Mouse (Mus musculus) ovary, postnatal 14 days (tissue): ENCODE data around the gene Pradc1.
"Not testable (repeated sequence)": the region's sequence is repeated elsewhere in the genome, so short reads cannot be mapped to it uniquely, and the experiment has no call there.

Experiments
- DNase-seq: peaks from one replicate; pipeline ENCODE4 v3.0.0; 2022; ENCODE audit warnings: low spot score

Gene Pradc1

DNA sequence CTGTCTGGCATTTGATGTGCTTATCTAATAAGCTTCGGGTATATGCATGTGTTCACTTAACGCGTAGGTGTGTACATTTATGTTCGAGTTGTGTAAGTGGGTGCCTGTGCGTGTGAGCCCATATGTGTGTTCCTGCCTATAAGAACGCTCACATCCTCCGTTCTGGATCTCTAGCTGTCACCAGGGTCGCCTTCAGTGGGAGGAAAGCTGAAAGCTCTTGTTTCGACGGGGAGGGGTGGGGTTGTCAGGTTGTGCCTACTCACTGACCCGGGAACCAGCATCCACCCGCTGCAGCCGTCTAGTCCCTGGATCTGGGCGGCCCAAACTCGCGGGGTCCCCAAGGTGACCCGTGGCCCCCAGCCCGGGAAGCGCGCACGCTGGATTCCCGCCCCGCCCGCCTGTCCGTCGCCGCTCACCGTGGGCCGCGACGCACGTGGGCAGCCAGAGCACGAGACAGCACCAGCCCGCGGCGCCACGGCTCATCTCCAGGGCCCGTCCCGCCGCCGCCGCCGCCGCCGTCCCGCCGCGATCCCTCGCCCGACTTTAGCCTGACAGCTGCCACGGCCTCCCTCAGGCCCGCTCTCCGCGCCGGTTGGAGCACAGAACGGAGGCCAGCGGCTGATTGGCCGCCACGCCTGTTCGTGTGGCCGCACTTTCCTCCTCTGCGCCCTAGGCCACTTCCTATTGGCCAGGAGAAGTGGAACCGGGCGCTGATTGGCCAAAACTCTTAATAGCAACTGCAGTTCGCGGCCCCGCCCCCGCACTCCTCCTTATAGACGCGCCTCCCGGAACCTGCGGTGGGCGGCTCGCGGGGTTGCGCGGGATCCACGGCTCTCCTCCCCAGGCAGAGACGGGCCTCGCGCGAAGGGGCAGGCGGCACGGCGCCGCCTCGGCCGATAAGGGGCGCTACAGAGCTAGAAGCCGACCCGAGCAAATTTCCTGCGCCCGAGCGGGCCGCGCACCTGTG is 790 bp downstream of the Pradc1 start, which contains the start of gene Cct7:
Gene Cct7 (plus strand): TSS at position 818 of the 967 bp plus-strand sequence.
- DNase-seq: peak; percentile 97

DNA sequence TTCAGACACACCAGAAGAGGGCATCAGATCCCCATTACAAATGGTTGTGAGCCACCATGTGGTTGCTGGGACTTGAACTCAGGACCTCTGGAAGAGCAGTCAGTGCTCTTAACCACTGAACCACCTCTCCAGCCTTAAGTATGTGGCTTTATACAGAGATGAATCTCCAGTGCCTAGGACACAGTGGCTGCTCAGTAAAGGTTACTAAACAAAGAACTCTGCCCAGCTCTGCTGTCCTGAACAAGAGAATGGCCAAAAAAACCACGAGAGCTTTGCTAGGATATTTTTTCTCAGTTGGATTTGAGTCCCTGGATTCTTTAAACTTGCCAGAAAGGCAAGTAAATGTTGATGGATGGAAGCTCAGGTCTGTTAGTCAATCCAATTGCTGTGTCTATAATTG is 1.6 kb downstream of the Pradc1 start:
- DNase-seq: not testable (repeated sequence)

DNA sequence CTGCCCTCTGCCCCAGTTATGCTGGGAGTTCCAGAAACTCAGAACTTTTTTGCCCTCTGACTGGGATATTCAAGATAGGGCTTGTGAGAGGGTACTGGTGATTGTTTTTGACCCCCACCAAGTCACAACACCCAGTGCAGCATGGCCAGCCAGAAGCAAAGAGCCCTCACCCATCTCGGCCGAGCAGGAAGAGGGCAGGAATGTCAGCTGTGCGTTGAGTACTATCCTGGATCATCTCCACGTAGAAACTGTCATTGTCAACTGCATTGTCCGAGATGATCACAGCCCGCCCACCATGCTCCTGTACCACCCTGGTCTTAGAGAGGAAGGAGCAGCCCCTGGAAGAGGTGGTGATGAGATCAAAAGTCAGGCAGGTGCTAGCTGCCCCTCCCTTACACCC is 4.4 kb downstream of the Pradc1 start:
- DNase-seq: no peak

DNA sequence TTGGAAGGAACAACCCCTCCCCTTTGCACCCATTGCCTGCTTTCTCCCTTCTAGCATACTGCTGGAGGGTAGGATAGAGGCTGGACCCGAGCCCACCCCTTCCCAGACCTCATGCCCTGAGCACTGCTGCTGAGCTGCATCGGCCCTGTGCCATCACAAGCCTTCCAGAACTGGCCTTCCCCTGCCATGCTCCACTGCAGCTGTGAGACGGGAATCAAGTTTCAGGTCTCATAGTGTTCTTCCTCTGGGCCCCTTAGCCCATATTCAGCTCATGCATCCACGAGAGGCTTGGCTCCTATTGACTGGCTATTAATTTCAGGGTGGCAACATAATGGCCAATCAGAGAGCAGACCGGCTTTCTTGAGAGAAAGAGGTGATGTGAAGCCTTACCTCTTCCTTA is 6.5 kb downstream of the Pradc1 start:
- no peak for DNase-seq

DNA sequence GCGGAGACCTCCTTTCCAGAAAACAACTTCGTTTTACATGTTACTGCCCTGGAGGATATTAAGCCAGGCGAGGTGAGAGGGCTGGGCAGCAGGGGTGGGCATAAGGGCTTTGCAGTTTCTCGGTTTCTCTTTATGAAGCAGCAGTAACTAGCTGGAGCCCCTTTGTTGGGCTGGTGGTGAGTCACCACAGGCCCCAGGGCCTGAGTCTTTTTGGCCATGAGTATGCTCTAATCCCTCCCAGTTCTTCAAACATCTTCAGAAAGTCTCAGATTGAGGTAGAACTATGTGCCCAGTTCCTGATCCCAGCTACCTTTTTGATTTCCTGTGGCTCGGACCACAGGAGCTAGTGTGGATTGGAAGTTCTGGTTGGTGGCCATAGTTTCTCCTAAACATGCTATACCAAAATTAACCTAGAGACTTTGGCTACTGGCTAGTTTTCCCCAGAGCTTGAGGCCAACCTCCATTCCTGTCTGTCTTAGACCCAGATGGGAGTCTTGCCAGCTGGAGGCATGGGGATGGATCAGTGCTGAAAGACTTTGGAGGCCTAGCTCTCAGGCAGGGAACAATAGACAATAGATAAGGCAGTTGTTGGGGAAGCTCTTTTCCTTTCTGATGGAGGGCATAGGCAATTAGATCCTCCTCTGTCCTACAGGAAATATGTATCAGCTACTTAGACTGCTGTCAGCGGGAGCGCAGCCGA is 7.4 kb downstream of the Pradc1 start:
- DNase-seq: no peak

DNA sequence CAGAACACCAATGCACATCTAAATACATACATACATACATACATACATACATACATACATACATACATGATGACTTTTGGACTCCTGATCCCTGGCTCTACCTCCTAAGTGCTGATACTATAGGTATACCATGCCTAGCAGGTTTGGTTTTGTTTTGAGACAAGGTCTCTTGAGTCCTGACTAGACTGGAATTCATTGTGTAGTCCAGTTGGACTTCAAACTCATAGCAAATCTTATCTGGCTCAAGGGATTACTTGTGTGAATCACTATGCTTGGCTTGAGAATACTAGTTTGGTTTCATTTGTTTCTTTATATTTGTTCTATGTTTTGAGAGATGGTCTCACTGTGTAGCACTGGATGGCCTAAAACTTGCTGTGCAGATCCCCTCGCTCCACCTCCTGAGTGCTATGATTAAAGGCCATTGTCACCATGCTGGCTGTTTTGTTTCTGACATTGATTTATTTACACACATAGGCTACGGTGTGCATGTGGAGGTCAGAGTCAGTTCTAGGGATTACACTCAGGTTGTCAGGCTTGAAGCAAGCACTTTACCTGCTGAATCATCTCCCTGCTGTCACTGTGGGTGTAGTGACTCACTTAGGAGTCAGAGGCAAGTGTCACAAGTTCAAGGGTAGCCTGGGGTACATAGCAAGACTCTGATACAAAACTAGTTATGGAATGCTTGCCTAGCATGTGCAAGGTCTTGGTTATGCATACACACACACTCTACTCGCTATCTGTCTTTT is 8.1 kb downstream of the Pradc1 start:
- no peak for DNase-seq

DNA sequence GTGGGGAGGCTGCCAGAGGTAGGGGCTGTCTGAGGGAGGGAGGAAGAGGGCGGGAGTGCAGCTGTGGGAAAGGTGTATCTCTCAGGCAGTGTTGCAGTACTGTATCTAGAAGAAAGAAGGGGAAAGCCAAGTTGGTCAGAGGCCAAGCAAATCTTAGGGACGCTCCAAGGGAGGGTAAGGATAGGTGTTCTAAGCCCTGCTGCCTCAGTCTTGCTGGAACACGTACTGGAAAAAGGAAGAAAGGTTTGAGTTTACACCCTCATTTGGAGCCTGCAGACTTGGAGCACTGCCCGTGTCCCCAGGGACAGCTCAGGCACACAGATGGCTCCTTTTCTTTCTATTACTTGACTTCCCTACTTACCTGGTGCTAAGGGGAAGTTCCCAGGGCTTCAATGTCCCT is 10.6 kb downstream of the Pradc1 start:
- no peak for DNase-seq

DNA sequence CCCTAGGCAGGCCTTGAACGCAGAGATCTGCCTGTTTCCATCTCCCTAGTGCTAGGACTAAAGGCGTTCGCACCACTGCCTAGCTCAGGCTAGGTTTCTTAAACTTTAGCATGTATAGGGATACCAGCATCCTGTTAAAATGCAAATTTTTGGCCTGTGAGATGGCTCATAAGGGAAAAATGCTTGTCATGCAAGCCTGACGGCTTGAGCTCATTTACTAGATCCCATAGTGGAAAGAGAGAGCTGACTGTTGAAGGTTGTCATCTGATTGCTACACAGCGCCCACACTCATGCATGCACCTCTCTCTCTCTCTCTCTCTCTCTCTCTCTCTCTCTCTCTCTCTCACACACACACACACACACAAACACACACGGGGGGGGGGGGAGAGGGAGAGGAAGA is 15.1 kb downstream of the Pradc1 start:
- DNase-seq: no peak

DNA sequence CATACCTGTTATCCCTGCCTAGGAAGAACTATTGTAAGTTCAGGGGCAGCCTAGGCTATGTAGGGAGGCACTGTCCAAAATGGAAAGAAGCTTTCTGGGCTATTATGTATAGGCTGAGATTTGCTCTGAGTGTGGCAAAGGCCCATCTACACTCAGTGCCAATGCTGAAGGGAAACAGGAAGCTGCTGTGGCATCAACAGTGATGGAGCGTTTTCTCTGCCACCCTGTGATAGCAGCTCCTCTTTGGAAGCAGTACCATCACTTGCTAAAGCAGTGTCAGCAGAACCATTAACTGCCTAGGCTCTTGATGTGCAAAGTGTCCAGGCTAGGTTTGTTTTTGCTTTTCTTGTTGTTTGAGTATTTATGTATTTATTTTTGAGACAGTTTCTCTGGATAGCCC is 15.6 kb downstream of the Pradc1 start:
- no peak for DNase-seq

DNA sequence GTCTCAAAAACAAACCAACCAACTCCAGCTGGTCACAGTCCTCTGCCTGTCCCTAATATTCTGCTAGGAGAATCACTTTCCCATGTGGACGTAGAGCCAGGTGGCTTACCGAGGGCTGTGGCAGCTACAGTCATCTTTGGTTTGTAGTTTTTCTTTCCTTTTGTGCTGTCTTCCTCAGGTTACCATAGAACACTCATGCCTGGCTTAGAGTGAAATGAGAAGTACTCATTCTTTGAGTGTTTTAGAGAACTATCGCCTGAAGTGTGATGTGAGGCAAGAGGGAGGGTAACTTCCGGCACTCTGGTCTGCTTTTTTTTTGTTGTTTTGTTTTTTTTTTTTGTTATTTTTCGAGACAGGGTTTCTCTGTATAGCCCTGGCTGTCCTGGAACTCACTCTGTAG is 17.9 kb downstream of the Pradc1 start:
- no peak for DNase-seq

DNA sequence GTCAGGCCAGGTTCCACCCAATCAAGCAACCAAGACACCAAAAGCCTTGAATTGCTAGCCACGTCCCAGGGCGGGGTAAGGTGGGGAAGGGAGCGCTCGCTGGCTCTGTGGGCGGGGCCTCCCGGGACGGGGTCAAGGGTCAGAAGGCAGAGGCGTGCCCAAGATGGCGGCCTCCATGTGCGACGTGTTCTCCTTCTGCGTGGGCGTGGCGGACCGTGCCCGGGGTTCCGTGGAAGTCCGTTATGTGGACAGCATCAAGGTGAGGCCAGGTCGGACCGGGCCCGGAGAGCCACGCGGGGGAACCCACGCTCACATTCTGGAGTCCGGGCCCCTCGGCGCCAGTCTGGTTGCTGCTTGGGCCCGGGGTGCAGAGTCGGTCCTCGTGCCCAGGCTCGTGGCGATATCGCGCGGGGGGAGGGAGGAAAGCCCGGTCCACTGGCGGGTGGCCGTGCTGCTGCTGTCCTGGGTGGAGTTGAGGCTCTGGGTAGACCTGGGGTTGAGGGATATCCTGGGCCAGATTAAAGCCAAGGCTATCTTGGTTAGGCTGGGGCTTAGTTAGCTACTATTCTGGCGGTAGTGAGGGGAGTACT is 19.8 kb downstream of the Pradc1 start, which contains the start of gene Smyd5:
Gene Smyd5 (plus strand): TSS at position 148 of the 590 bp plus-strand sequence.
- peak; percentile 85 for DNase-seq

DNA sequence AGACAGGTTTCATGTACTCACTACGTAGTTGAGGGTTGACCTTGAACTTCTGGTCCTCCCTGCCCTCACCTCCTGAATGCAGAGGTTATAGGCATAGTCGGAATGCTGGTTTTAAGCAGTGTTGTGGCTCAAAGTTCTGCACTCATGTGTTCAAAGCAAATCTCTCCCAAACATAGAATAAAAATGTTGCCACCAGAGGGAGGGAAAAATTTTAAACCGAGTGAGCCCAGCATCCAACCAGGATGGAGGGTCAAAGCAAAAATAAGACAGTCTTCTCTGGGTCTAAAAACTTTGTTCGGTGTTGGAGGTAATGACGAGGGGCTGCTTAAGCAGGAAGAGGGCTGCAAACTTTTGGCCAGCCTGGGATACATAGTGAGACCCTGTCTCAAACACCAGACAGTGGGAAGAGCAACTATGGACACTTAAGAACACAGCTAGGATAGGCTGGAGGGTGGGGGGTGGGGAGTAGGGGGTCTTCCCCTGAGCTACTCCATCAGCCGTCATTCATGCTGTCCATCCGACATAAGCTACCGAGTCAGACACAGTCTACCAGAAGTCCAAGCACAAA is 20.4 kb downstream of the Pradc1 start:
- DNase-seq: no peak

DNA sequence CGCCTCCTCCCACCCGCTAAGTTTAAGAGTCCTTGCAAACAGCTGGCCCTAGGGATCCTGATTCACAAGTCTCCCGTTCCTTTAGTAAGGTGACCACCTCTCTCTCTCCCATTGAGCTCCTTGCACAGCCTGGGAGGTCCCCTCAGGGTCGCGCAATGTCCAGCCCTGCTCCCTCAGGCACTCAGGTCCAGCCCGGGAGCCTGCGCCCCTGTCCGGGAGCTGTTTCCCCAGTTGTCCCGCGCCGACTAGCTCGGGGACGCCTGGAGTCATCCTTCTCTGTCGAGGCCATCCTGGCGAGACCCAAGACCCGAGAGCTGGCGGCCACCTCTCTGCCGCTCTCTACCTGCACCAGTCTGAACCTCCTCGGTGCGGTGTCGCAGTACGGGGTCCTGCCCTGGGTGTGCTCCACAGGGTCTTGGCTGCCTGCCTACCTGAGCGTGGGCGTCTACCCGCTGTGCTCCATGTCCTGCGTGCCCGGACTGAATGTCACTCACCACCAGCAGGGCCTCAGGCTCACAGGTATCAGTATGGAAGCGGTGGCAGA is 27.9 kb downstream of the Pradc1 start, which contains the start of gene Noto:
Gene Noto (plus strand): TSS at position 51 of the 544 bp plus-strand sequence.
- DNase-seq: no peak

DNA sequence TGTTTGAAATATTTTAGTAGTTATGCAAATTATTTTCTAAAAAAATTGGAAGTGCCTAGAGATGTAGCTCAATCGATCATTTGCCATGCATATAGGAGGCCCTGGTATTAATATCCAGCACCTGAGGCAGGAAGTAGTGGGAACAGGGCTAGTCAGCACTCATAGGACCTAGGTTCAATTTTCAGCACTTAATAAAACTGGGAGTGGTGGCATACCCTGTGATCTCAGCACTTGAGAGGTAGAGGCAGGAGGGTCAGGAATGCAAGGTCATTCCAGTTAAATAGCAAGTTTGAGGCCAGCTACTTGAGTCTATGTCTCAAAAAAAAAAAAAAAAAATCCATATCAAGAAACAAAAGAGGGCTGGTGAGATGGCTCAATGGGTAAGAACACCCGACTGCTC is 32.6 kb downstream of the Pradc1 start:
- DNase-seq: no peak

DNA sequence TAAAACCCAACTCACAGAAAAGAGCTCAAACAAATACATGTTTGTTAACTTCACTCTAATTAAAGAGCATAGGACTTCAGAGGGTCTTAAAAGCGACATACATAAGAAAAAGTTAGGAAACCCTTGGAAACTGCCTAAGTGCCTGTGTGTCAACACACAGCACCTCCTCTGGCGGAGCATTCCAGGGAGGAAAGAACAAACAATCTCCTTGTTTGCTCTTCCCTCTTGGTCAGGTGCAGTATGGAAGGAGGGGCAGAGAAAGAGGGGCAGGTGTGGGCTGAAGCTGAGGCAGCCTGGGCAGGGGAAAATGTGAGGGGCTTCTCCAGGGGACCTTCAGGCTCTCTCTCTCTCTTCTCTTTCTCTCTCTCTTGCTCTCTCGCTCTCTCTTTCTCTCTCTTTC is 35.9 kb downstream of the Pradc1 start:
- DNase-seq: no peak

DNA sequence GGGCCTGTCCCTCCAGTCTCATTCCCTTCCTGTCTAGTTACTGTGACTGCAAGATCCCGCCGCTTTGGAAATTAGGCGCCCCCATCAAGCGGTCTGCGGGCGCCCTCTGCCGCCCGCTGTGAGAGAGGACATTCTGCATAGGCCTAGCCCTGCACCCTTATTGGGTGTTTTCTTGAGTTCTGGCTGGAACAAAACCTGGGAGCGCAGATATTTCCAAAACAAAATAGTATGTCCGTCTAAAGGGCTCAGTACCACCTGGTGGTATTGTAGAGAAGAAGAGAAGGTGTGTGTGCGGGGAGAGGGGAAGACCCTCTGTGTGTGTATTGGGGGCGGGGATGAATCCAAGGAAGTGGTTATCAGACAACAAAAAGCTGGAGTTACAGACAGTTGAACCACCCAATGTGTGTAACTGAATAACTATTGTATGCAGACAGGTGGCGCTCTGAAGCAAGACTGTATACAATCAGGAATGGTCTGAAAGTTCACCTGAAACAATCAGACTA is 40.9 kb downstream of the Pradc1 start:
- DNase-seq: peak; percentile 47

DNA sequence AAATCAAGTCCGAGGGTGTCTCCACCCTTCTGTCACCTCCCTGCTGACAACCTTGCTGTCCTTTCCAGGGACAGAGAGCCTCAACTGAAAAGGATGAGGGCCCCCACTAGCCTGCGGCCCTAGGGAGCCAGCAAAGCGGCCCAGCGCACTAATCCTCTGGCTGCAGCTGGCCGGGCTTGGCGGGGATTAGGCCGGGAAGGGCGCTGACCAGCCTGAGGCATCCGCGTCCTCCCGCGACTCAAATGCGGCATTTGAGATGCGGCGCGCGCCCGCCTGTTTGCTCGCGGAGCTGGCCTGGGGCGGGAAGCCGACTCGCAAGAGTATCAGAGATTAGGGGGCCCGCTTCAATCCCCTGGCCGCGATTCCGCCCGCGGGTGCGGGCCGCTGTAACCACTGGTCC is 42.8 kb downstream of the Pradc1 start:
- no peak for DNase-seq

DNA sequence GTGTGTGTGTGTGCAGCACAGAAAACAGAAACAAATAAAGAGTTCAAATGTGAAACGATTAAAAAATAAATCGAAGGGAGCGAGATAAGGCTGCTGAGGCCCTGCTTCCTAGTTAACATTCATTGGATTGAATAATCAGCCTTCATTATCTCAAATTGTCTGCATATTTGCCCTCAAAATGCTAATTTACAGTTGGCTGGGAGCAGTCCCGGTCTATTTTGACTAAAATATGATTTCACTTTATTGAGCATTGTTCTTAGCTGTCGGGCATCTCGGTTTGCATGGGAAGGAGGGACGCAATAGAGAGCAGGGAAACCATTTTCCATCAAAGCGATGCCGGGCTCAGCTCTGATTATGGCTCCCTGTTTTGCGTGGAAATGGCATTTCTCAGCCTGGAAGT is 48.7 kb downstream of the Pradc1 start:
- no peak for DNase-seq

DNA sequence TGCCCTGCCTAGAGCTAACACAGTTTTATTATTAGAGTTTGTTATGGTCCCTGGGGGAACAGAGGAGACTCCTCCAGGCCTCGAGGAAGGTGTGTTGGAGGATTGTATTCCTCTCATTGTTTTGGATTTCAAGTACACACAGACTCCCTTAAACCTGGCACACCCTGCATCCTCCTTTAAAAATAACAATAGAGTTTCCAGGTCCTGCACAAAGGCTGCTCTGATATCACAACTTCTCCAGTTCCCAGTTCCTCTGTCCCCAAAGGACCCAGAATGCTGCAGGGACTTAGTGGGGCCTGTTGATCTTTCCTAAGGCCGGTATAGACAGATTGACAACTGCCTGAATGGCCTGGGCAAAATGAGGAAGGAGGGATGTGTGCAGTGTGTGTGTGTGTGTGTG is 49.2 kb downstream of the Pradc1 start:
- no peak for DNase-seq

DNA sequence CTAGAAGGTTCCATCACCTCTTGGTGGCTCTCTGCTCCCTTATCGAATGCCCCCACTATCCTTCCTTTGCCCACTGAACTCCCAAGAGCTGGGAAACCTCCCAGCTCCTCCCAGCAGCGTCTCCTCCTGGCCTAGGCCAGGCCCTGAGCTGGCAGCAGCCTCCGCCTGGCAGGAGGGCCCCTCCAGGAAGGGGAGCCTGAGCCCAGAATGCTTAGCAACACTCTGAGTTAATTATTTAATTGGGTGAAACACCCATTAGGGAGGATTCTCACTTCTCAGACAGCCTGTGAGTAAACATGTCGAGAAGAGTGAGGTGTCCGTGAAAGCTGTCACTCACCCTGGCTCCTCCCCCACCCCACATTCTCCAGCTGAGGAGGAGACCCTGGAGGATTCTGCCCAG is 52.1 kb downstream of the Pradc1 start:
- no peak for DNase-seq

DNA sequence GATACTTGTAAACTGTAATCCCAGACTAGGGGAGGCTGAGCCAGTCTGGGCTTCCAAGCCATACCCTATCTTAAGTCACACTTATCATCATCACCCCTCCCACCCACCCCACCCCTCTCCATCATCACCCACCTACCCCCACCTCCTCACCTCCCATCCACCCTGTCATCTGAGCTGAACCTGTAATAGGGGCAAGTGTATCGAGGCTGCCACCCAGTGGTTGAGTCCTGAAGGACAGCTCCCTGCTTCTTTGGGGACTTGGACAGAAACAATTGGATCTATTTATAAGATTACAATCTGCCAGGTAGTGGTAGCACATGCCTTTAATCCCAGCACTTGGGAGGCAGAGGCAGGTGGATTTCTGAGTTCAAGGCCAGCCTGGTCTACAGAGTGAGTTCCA is 54.6 kb downstream of the Pradc1 start:
- DNase-seq: no peak
